Mouse (Mus musculus): ENCODE measurements at regions not wholly inside any gene's neighbourhood (a gene's known extent, or its start where the extent isn't known, plus 50 kb on each side); places are given as distances from the start of the nearest gene placed in this dataset.

DNA sequence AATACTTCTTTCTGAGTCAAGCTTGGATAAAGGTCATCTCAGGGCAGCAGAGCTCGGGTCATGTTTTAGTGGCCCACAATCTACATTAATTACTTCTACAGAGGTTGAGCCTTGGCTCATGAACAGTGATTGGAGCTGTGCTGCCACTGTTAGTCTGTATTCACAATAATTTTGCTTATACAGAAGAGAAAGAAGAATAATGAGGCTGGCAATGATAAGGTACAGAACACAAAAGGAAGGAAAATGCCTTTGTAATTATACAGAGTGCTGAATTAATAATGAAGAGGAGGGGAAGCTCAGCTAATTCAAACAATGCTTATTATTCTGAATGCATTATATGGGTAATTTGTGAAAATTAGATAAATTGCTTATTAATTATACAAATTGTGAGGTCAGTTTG lies 573.9 kb upstream of the Cblb start:
- no peak for ATAC-seq (replicated peaks; ENCODE audit: poor library complexity, severe bottlenecking)

DNA sequence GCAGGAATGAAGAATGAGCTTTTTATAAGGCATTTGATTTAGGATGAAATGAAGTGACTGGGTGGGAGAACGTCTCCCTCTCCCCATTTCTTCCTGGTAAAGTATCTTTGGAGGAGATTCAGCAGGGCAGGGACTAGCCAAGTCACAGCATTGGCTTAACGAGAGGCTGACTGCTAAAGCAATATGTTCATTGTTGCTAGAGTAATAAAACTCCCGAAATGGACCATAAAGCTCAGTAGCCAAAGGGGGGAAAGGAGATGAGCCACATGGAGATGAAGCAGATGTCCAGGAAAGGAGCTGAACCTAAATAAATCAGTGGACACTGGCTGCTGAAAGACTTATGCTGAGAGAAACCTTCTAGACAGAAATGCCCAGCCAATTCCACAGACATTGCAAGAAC lies 555.3 kb upstream of the Cblb start:
- ATAC-seq (replicated peaks; ENCODE audit: poor library complexity, severe bottlenecking) = no peak

DNA sequence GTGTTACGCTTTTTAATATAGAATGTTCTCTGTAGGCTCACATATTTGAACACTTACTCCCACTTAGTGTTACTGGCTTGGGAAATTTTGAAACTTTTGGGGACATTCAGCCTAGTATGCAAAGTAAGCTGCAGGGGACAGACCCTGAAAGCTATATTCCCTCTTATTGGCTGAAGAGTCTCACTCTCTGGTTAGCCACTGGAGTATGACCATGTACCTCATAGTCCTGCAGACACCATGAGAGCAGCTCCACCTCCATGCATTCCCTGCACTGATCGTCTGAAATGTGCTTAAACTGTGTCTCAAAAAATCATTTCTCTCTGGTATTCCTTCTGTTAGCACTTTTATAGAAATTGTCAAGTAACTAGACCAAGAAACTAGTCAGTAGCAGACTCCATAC lies 534.9 kb upstream of the Cblb start:
- ATAC-seq (replicated peaks; ENCODE audit: poor library complexity, severe bottlenecking) = no peak

DNA sequence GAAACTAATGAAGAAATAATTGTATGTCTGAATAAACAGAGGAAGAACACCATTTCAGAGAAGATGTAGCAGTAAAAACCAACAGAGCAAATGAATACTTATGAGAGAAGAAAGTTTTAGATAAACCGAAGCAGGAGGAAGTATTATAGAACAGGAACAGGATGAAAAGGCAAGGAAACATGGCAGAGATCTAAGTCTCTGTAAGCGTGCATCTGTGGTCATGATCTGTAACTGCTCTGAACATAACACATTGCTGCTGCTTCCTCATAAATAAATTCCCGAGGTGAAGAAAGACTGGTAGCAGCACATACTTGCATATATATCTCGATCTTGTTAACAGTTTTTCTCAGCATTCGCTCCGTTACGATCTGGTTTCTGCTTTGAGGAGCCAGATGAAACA lies 533.2 kb upstream of the Cblb start:
- ATAC-seq (replicated peaks; ENCODE audit: poor library complexity, severe bottlenecking) = no peak; the same call in 1 of the 2 replicates

DNA sequence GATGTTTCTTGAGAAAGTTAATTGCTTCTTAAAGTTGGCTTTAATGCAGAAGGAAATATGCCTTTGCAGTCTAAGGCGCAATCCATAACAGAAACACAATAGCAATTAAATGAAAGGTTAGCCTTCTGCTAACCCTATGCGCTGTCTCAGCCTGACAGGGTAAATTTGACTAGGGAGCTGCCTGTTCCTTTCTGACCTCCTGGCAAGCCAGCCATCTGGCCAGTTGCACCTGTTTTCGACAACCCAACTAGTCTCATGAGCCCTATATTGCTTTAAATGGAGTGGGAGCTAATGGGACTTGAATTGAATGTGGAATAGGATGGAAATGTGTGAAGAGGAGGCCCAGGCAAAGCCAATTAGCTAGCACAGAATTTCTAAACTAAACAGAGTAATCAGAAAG lies 513.9 kb upstream of the Cblb start:
- no peak for ATAC-seq (replicated peaks; ENCODE audit: poor library complexity, severe bottlenecking)

DNA sequence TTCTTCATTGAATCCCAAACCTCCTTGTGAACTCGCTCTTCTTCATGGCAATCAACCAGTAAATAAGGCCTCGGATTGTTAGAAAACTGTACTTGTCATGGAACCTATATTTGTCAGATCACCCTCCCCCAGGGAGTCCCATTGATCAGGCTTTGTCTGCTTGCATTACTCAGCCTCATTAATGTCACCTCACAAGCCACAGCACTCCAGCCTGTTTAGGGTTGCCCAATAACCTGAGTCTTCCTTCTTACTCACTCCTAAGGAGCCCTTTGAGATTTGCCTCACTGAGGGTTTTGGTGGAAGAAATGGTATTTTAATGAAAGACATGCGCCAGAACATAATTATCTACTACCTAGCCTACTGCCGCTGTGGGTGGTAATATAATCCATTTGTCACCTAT lies 510.3 kb upstream of the Cblb start:
- ATAC-seq (replicated peaks; ENCODE audit: poor library complexity, severe bottlenecking) = no peak

DNA sequence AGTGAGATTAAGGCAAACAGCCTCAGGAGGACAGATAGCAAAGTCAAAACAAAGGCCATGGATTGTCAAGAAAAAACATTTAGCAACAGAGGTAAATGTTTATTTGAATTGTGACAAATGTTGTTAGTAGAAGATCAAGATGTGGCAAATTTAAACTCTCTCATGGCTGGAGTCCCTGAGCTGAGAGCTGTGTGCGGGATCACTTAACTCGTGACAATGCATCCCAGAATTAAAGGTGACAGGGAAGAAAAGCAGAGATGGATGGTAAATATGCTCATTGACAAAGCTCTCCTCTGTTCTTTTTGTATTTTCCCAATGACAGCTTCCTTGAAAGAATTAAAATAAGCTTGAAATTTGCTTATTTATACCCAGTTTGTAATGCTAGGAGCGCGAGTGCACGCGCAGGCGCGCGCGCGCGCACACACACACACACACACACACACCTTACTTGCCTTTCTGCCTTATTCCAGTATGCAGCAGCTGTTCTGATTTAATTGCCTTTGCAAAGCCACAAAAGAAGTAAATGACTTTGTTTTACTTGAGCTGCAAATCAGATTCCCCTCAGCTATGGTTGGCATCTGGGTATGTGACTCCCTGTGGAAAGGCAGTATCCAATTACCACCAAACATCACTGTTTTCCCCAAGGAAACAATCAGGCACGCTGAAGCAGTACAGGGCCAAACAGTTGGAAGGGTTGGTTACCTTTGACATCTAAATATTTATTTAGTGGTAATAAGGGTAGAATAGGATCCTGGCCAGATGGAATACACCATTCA lies 509.5 kb upstream of the Cblb start:
- no peak for ATAC-seq (replicated peaks; ENCODE audit: poor library complexity, severe bottlenecking)

DNA sequence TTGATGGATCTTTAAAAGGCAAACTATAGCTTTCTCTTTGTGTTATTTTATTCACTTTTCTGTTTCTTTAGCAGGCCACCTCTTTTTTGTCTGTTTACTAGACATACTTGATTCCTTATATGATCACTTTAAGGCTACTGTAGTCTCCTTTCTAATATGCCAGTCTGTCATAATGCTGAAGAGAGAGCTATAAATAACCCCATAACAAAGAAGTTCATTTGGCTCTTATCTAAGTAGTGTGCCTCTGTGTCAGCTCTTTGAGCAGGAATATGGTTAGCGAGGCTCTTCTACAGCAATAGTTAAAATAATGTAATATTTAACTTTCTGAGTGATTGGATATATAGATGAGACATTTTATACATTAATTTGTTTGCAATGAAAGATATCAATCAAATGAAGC lies 507.0 kb upstream of the Cblb start:
- ATAC-seq (replicated peaks; ENCODE audit: poor library complexity, severe bottlenecking) = no peak

DNA sequence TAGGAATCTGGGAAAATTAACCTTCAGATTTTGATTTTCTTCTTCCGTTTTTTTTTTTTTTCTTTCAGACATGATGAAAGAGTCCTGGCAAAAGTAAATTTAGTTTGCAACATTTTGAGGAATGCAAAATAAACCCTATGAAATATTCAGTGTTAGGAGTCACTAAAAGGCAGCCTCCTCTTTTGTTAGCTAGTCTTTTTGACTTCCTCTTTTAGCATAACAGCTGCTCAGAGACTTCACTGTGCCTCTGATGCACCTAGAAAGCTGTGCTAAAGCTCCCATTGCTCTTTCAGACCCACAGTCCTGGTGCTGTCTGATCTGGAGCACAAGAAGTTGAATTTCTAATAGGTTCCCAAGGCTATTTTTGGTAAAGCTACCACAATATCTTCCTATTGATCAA lies 498.5 kb upstream of the Cblb start:
- no peak for ATAC-seq (replicated peaks; ENCODE audit: poor library complexity, severe bottlenecking)

DNA sequence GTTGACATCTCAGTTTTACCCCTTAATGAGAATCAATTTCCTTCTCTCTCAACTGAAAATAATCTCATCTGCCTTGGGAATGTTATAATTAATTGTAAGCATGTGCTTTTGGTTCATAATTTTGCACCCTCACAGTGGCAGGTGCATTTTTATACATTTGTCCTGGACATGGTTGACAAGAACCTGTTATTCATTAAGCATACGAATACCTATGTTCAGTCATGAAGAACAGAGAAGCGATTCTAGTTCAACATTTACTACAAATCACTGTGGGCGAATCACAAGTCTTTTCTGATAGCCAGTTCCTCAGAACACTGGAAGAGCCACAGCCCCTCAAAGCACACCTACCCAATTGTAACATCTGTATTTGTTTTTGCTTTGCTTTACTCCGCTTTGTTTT lies 487.3 kb upstream of the Cblb start:
- ATAC-seq (replicated peaks; ENCODE audit: poor library complexity, severe bottlenecking) = no peak

DNA sequence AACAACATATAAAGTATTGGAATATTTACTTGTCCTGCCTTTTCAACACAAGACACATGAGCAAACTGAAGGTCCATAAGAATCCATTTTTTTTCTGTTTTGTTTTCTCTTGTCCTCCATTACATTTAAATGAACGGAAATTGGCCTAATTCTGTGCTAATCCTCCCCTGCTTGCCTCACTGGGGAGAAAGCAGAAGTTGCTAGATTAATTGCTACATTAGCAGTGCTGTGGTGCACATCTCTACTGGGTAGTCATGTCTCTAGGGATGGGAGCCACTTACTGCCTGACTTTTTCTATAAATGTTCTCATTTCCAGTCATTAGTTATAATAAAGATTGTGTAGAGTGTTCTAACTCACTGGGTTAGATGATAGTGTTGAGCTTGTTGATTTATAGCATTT lies 484.0 kb upstream of the Cblb start:
- peak; percentile 52; the same call in 1 of the 2 replicates for ATAC-seq (replicated peaks; ENCODE audit: poor library complexity, severe bottlenecking)

DNA sequence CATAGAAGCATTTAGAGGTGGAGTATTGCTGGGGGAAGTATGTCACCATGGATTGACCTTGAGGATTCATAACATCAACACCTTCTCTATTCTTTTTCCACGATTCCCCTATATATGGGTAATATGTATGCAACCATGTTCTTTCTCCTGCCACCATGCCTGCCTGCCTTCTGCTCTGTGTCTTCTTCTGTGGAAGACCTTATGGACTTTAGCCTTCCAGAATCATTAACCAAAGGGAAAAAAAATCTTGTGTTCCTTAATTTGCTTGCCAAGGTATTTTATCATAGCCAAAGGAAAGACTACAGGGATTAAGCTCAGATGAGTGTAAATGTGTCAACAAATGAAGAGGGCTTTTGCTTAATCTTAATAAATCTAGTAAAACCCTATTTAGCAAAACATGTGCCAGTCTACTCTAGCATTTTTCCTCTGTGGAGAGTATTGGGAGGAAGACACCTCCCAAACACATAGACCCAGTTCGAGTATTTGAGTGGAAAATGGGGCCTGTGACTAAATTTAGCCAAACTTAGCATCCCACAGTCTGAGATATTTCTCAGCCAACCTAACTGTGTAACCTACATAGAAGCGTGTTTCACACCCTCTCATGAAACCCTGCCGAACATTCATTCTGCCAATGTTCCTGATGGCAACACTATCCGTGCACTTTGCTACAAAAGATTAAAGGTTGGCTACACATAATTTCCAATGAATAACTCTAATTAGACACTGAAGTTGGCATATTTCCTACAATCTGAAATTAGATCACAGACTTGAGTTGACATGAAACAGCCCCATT lies 468.0 kb upstream of the Cblb start:
- no peak for ATAC-seq (replicated peaks; ENCODE audit: poor library complexity, severe bottlenecking)

DNA sequence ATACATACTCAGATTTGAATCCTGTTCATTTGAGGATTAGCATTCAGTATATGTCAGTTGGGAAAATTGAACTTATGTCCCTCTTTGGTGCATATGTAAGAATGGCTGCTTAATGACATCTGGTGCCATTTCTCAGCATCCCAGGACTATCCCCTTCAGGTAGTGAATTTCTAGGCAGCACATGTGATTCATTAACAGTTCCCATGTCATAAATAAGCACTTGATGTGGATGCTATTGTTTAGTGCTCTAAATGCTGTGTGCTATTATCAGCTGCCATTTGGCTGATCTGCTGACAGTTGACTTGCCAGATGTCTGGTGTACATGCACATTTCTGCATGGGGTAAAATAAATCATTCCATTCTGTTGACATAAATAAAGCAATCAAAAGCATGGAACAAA lies 467.0 kb upstream of the Cblb start:
- ATAC-seq (replicated peaks; ENCODE audit: poor library complexity, severe bottlenecking) = no peak

DNA sequence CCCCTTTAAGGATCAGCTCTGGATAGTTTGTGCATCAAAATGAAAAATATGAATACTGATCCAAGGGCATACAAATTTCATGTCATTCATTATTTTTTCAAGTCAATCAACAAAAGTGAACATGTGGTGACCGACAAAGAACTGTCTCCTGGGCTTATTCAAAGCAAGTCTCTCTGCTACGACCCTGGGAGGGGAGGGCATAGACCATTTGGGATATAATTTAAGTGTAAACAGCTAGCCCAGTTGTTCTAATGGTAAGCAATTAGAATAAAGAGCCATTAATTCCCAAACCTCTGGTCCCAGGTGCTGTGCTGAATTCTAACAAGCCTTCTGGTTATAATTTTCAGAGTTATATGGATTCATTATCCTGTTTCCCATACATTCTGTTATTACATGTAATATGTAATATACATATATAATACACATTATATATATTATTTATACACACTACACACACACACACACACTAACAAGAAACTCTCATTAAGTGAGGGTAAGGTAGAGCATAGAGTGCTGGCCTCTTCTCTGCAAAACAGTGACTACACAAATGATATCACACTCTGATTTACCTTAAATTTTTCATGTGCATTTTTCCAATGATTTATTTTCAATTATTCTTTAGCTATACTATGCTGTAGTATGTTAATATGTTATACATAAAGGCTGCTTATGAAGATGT lies 453.0 kb upstream of the Cblb start:
- no peak for ATAC-seq (replicated peaks; ENCODE audit: poor library complexity, severe bottlenecking)

DNA sequence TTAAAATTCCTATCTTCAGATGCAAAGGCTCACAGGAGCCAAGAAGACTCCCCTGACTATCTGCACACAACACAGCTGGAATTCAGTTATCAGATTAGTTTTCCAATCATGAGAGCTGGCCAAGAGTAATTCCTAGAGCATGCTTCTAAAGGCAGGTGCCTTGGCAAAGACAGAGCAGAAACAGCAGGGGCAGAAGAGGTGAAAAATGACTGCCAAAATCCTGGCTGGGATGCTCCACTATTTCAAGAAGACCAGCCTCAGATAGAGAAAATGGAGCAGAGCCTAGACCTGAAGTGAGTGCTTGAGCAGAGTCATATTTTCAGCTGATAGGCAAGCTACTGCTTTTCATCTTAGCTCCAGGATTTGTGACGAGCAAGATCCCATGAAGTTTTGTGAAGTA lies 450.5 kb upstream of the Cblb start:
- ATAC-seq (replicated peaks; ENCODE audit: poor library complexity, severe bottlenecking) = no peak

DNA sequence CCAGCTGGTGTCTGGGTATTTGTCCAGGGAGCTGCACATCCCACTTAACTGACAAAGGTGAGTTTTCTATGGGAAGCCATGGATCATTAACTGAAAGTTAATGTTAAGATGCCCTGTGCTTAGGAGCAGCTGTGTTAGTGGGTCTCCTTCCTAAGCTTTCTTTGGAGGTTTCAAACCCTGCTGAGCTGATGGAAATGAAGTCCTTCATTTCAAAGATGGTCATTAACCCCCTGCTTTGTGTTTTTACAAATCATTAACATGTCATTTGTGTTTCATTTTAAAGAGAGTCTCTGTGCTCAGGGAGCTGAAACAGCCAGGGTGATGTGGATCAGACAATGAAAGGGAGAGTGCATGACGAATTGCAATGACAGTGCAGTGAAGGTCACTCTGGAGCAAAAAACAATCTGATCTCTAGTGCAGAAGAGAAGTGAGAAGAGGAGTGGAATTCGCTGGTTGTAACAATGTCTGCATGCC lies 441.1 kb upstream of the Cblb start:
- no peak for ATAC-seq (replicated peaks; ENCODE audit: poor library complexity, severe bottlenecking)

DNA sequence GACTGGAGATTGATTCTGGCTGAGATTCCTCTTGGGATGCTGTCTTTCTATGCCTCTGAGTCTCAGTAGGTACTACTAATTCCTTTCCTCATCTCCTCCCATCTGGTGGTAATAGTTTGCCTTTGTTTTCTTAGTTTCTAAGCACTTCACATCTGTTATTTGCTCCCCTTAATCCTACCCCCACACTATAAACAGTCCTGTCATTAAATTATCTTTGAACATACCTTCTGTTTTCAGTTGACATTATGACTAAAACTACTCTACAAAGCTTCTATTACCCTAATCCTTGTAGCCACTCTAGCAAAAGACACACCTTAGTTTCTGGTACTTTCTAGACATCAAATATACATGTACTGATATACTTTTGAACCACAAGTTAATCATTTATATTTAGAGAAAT lies 413.4 kb upstream of the Cblb start:
- ATAC-seq (replicated peaks; ENCODE audit: poor library complexity, severe bottlenecking) = no peak

DNA sequence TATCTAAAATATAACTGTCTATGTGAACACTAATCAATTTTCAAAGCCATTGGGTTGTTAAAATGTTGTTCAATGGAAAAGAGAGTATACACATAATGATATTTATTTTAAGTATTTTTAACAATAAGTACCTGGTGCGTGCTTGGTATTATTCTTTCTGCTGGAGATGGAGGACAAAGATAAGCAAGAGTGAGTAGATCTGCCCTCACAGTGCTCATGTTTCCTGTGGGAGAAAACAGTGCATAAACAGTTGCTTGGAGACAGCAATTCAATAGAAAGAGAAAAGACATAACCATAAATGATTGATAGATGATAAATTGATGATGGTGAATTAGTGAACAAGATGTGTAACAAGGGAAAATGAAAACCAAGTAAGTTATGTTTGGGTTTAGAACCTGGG lies 384.4 kb upstream of the Cblb start:
- no peak for ATAC-seq (replicated peaks; ENCODE audit: poor library complexity, severe bottlenecking)

DNA sequence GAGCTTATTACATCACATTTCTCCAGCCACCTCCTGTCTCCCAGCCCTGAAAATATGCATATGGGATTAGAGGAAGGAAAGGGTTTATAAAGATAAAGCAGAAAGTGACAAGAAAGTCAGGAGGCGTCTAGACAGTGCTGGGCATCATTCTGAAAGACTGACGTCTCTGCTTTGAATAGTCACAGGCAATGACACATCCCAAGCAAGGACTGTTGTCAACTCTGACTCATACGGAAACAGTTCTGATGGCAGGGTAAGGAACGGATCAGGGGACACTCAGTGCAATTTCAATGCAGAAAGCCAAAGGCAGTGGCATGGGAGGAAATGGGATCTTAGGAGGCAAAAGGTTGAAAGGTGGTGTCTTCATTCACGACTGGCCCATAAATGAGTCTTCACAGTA lies 380.9 kb upstream of the Cblb start:
- no peak for ATAC-seq (replicated peaks; ENCODE audit: poor library complexity, severe bottlenecking)

DNA sequence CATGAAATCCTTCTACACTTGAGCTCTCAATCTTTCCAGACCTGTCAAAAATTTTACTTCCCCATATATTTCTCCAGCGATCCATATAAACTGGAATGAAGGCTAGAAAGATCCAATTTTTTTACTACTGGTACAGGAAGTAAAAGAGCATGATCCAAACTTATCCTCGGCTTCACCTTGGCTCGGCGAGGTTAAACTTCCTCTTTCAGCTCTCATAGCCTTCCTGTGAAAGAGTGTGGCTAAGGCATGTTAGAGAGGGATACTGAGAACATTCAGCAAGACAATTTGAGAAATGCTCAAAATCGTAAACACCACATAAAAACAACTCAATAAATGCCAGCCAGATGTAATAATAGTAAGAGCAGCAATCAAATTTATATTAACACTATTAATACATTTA lies 380.3 kb upstream of the Cblb start:
- no peak; the same call in 1 of the 2 replicates for ATAC-seq (replicated peaks; ENCODE audit: poor library complexity, severe bottlenecking)

DNA sequence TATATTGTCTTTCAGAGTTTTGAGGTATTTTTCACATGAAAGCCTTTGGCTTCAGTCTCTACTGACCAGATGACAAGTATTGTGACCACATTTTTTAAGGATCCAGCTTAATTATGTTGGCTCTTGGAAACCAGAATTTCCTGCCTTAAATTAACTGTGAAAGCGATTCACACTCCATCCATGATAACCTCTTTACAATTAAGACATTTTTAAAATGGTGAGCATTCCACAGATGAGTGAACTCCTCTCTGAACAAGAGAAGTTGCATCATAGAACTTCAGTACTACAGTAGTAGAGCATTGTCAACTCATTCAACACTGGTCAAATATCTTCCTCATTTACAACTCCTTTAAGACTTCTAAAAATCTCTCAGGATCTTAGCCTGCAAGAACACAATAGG lies 369.3 kb upstream of the Cblb start:
- no peak for ATAC-seq (replicated peaks; ENCODE audit: poor library complexity, severe bottlenecking)
